Mouse (Mus musculus): ENCODE measurements around the gene Duxbl2. TPM values are rescaled to one million over a fixed set of nuclear protein-coding genes. Genes with fewer than 3 reads are reported as not detected.
"Not testable (repeated sequence)": the region's sequence is repeated elsewhere in the genome, so short reads cannot be mapped to it uniquely, and the experiment has no call there.

Gene Duxbl2
- polyA plus RNA-seq (2012; rRNA removed) (0.06 TPM in 1 of 2 replicates, not detected in the other), polyA plus RNA-seq (2014; fragmentation: Nextera tagmentation; extraction: Ambion mirVana) (not detected in 2 replicates)

DNA sequence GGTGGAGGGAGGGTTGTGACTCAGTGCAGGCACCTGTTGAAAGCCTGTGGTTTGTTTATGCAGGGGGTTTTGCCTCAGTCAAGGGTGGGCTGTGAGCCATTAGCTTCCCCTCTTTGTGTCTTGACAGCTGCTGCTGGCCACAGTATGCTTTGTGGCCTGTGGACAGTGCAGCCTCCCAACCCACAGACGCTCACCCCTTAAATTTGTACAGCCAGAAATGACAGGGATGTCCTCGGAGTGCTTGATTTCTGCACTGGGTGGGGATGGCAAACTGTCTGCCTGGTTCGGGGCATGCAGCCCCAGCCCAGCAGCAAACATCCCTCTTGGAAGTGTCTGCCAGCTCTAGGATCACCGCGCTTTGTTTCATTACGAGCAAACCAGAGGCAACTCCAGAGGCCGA lies at the start of gene Duxbl2:
Gene Duxbl2, plus strand, starts transcription at position 200 of the 400 bp plus-strand sequence.
- no CpG with 5 or more reads among the region's 7 CpGs for WGBS (ENCODE audit: insufficient replicate concordance)
- not testable (repeated sequence) for ATAC-seq (ENCODE audit: insufficient read depth); DNase-seq (ENCODE audit: low read depth in 3 of 3, low spot score in 3 of 3); H3K4me1 ChIP-seq (replicated peaks; ENCODE audit: control insufficient read depth in 2 of 2, insufficient read depth in 2 of 2, low read length in 1 of 2); H3K27ac ChIP-seq; H3K9me3 ChIP-seq (ENCODE audit: control insufficient read depth, low read length); H3K27me3 ChIP-seq (ENCODE audit: control insufficient read depth, insufficient read depth, low read length); H3K36me3 ChIP-seq (replicated peaks; ENCODE audit: control insufficient read depth, insufficient read depth, low read depth); H3K4me3 ChIP-seq (ENCODE audit: insufficient read depth in 1 of 2, low read depth in 2 of 2, low read length in 2 of 2); H3K4me2 ChIP-seq (ENCODE audit: low read depth); H3K9ac ChIP-seq (replicated peaks)

DNA sequence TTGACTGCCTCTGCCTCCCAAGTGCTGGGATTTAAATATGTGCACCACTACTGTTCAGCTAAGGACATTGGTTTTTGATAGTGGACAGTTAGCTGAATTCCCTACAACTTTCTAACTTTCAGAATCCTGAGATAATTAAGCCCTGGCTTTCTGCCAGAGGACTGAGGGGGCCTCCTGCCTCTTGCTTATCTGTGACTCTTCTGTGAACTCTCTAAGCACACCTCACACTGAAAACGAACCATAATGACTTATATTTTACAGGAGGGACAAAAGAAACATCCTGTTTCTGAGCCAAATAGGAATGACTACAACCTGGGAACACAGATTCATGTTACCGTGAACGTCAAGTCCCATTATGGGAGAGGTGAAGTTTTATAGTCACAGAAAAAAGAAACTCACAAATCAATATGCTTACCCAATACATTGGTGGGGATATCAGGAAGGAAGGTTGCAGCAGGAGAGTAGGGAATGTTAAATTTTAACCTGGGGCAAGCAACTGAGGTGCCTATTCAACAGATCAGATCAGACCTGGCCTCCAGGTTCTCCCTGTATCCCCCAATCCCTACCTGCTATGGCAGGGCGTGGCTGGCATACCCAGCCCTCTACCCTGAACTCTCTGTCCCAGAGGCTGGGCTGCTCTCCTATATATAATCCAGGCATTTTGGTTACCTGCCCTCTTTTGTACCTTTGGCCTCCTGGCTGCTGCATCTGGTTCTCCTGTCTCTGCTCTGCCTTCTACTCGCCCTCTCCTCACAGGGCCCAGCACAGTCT lies 41.3 kb upstream of the Duxbl2 start:
- ATAC-seq (ENCODE audit: insufficient read depth): peak; percentile 78
- DNase-seq (ENCODE audit: low read depth in 3 of 3, low spot score in 3 of 3): not testable (repeated sequence)
- no CpG with 5 or more reads among the region's 5 CpGs for WGBS (ENCODE audit: insufficient replicate concordance)

DNA sequence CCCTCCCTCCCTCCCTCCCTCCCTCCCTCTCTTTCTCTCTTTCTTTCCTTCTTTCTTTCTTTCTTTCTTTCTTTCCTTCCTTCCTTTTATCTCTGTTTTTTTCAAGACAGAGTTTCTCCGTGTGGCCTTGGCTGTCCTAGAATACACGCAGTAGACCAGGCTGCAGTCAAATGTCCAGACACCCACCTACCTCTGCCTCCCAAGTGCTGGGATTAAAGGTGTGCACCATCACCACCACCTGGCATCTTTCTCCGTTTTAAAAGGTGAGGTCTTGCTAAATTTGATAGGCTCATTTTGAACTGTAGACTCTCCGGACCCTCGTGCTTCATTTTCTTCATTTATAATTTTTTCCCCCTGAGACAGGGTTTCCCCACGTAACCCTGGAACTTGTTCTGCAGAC lies 36.9 kb upstream of the Duxbl2 start, which contains the start of gene Cphx2:
Gene Cphx2, plus strand, starts transcription at position 301 of the 400 bp plus-strand sequence.
- ATAC-seq (ENCODE audit: insufficient read depth); H3K27me3 ChIP-seq (ENCODE audit: control insufficient read depth, insufficient read depth, low read length): not testable (repeated sequence)

More for the DNA sequence above, 41.3 kb upstream of the Duxbl2 start:
- not testable (repeated sequence) for H3K27me3 ChIP-seq (ENCODE audit: control insufficient read depth, insufficient read depth, low read length); H3K9ac ChIP-seq (replicated peaks); H3K4me2 ChIP-seq (ENCODE audit: low read depth); H3K4me1 ChIP-seq (replicated peaks; ENCODE audit: control insufficient read depth in 2 of 2, insufficient read depth in 2 of 2, low read length in 1 of 2); H3K9me3 ChIP-seq (ENCODE audit: control insufficient read depth, low read length); H3K4me3 ChIP-seq (ENCODE audit: insufficient read depth in 1 of 2, low read depth in 2 of 2, low read length in 2 of 2); H3K27ac ChIP-seq; H3K36me3 ChIP-seq (replicated peaks; ENCODE audit: control insufficient read depth, insufficient read depth, low read depth)

DNA sequence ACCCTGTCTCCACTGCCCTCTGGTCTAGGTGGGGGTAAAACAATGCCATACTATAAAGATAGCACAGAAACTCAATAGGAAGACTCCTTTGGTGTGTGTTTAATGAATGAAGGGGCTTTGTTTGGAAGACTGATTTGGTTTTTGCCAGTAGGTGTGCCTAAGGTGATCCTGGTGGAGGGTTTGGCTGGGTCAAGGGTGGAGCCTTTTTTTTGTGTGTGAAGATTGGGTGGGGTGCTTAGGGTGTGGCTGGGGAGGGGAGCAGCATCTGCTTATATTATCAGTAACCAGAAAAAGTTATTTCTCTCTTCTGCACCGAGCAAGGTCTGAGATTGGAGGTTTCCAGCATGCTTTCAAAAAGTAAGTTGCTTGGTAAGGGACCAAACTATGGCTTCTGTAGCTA lies 36.2 kb upstream of the Duxbl2 start, which contains the start of gene Cphx3:
Gene Cphx3, plus strand, starts transcription at position 301 of the 400 bp plus-strand sequence.
- H3K27ac ChIP-seq; H3K4me2 ChIP-seq (ENCODE audit: low read depth); H3K4me3 ChIP-seq (ENCODE audit: insufficient read depth in 1 of 2, low read depth in 2 of 2, low read length in 2 of 2); H3K36me3 ChIP-seq (replicated peaks; ENCODE audit: control insufficient read depth, insufficient read depth, low read depth); H3K9me3 ChIP-seq (ENCODE audit: control insufficient read depth, low read length); ATAC-seq (ENCODE audit: insufficient read depth); H3K4me1 ChIP-seq (replicated peaks; ENCODE audit: control insufficient read depth in 2 of 2, insufficient read depth in 2 of 2, low read length in 1 of 2); H3K9ac ChIP-seq (replicated peaks); DNase-seq (ENCODE audit: low read depth in 3 of 3, low spot score in 3 of 3); H3K27me3 ChIP-seq (ENCODE audit: control insufficient read depth, insufficient read depth, low read length): not testable (repeated sequence)
- WGBS (ENCODE audit: insufficient replicate concordance): no CpG with 5 or more reads among the region's 1 CpGs

More for the DNA sequence above, 36.9 kb upstream of the Duxbl2 start, which contains the start of gene Cphx2:
- not testable (repeated sequence) for H3K9ac ChIP-seq (replicated peaks); H3K4me2 ChIP-seq (ENCODE audit: low read depth); H3K4me3 ChIP-seq (ENCODE audit: insufficient read depth in 1 of 2, low read depth in 2 of 2, low read length in 2 of 2); H3K9me3 ChIP-seq (ENCODE audit: control insufficient read depth, low read length); H3K4me1 ChIP-seq (replicated peaks; ENCODE audit: control insufficient read depth in 2 of 2, insufficient read depth in 2 of 2, low read length in 1 of 2); H3K36me3 ChIP-seq (replicated peaks; ENCODE audit: control insufficient read depth, insufficient read depth, low read depth); DNase-seq (ENCODE audit: low read depth in 3 of 3, low spot score in 3 of 3); H3K27ac ChIP-seq
- WGBS (ENCODE audit: insufficient replicate concordance): no CpG with 5 or more reads among the region's 6 CpGs

DNA sequence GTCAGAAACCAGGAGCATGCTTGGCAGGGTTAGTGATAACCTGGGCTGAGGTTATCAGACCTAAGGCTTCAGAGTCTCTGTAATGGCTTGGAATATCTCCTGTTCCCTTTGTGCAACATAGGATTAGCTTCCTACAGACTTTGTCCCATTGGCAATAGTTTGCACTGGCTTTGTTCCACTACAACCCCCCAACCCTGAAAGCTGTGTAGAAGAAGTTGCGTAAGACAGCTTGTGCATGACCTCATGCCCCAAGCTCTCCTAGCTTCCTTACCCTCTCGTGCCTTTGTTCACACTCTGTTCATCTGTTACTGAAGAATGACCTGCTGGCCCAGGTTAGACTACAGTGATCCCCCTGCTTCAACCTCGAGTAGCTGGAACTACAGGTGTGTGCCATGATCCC lies 20.5 kb upstream of the Duxbl2 start:
- H3K4me3 ChIP-seq (ENCODE audit: insufficient read depth in 1 of 2, low read depth in 2 of 2, low read length in 2 of 2); DNase-seq (ENCODE audit: low read depth in 3 of 3, low spot score in 3 of 3); H3K9me3 ChIP-seq (ENCODE audit: control insufficient read depth, low read length); H3K27me3 ChIP-seq (ENCODE audit: control insufficient read depth, insufficient read depth, low read length); H3K4me1 ChIP-seq (replicated peaks; ENCODE audit: control insufficient read depth in 2 of 2, insufficient read depth in 2 of 2, low read length in 1 of 2); H3K27ac ChIP-seq; H3K36me3 ChIP-seq (replicated peaks; ENCODE audit: control insufficient read depth, insufficient read depth, low read depth); ATAC-seq (ENCODE audit: insufficient read depth); H3K9ac ChIP-seq (replicated peaks); H3K4me2 ChIP-seq (ENCODE audit: low read depth): not testable (repeated sequence)
- no CpG with 5 or more reads among the region's 3 CpGs for WGBS (ENCODE audit: insufficient replicate concordance)

DNA sequence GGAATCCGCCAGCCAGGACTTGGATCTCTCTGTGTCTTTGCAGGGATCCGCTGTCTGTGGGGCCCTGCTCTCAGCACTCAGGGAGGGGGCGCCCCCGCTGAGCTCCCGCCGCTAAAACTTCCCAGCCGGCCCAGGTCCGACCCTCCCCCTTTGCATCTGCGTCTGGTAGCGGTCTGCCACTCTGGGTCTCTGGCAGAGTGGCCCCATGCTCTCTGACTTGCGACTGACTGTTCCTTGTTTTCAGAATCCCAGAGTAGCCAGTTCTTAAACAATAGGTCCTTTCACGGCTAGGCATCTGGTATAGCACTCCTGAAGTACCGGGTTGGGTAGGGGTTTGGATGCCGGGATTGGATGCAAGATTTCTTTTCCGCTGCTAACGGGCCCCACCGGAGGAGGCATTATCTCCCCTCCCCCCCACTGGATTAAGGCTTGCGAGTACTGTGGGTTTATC lies 426 bp downstream of the Duxbl2 start:
- ATAC-seq (ENCODE audit: insufficient read depth); H3K4me3 ChIP-seq (ENCODE audit: insufficient read depth in 1 of 2, low read depth in 2 of 2, low read length in 2 of 2); DNase-seq (ENCODE audit: low read depth in 3 of 3, low spot score in 3 of 3); H3K27me3 ChIP-seq (ENCODE audit: control insufficient read depth, insufficient read depth, low read length); H3K4me1 ChIP-seq (replicated peaks; ENCODE audit: control insufficient read depth in 2 of 2, insufficient read depth in 2 of 2, low read length in 1 of 2); H3K4me2 ChIP-seq (ENCODE audit: low read depth); H3K27ac ChIP-seq; H3K9me3 ChIP-seq (ENCODE audit: control insufficient read depth, low read length); H3K9ac ChIP-seq (replicated peaks); H3K36me3 ChIP-seq (replicated peaks; ENCODE audit: control insufficient read depth, insufficient read depth, low read depth): not testable (repeated sequence)
- no CpG with 5 or more reads among the region's 18 CpGs for WGBS (ENCODE audit: insufficient replicate concordance)

DNA sequence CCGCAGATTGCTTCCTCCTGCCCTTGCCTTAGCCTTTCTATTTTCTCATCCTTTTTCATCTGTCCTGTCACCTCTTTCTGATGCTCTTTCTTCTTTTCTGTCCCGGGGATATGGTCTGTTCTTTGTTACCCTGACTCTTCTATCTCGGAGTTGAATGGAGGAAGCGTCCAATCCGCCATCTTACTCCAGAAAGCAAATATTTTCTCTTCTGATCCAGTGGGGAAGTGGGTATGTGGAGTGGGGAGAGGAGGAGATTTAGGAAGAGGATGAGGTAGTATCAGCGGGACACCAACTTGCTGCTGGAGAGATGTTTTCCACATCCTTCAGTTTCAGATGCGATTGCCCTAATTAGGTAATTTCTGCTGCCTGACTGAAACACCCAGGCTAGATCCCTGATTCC lies 946 bp downstream of the Duxbl2 start:
- H3K27ac ChIP-seq; H3K4me2 ChIP-seq (ENCODE audit: low read depth); H3K9me3 ChIP-seq (ENCODE audit: control insufficient read depth, low read length); ATAC-seq (ENCODE audit: insufficient read depth); H3K9ac ChIP-seq (replicated peaks); H3K4me1 ChIP-seq (replicated peaks; ENCODE audit: control insufficient read depth in 2 of 2, insufficient read depth in 2 of 2, low read length in 1 of 2); DNase-seq (ENCODE audit: low read depth in 3 of 3, low spot score in 3 of 3); H3K27me3 ChIP-seq (ENCODE audit: control insufficient read depth, insufficient read depth, low read length); H3K36me3 ChIP-seq (replicated peaks; ENCODE audit: control insufficient read depth, insufficient read depth, low read depth); H3K4me3 ChIP-seq (ENCODE audit: insufficient read depth in 1 of 2, low read depth in 2 of 2, low read length in 2 of 2): not testable (repeated sequence)
- no CpG with 5 or more reads among the region's 7 CpGs for WGBS (ENCODE audit: insufficient replicate concordance)

DNA sequence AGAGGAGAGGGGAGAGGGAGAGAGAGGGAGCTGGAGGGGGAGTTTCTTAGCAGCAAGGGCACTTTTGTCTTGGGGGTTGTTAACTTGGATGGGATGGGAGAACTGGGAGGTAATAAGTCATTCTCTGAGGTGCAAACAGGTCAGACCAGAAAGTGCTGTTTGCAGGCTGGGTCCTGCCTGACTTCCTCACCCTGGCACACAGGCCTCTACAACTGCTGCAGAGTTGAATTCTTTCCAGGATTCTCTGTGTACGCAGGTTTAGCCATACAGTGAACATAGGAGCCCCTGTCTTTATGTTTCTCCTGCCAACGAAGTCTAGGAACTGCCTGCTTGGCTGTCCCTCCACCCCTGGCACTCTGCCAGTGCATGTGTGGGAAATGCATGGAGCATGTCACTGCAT lies 28.9 kb downstream of the Duxbl2 start:
- ATAC-seq (ENCODE audit: insufficient read depth); H3K27me3 ChIP-seq (ENCODE audit: control insufficient read depth, insufficient read depth, low read length); H3K4me3 ChIP-seq (ENCODE audit: insufficient read depth in 1 of 2, low read depth in 2 of 2, low read length in 2 of 2); H3K36me3 ChIP-seq (replicated peaks; ENCODE audit: control insufficient read depth, insufficient read depth, low read depth); H3K9me3 ChIP-seq (ENCODE audit: control insufficient read depth, low read length); H3K9ac ChIP-seq (replicated peaks); DNase-seq (ENCODE audit: low read depth in 3 of 3, low spot score in 3 of 3); H3K4me1 ChIP-seq (replicated peaks; ENCODE audit: control insufficient read depth in 2 of 2, insufficient read depth in 2 of 2, low read length in 1 of 2); H3K4me2 ChIP-seq (ENCODE audit: low read depth); H3K27ac ChIP-seq: not testable (repeated sequence)
- no CpG with 5 or more reads among the region's 2 CpGs for WGBS (ENCODE audit: insufficient replicate concordance)
